Mouse (Mus musculus) kidney, postnatal 25 days (tissue): ENCODE measurements at regions not wholly inside any gene's neighbourhood (a gene's known extent, or its start where the extent isn't known, plus 50 kb on each side); places are given as distances from the start of the nearest gene placed in this dataset.
A peak's percentile ranks its signal among the peaks of the same experiment; 100 is the strongest.
"Not testable (repeated sequence)": the region's sequence is repeated elsewhere in the genome, so short reads cannot be mapped to it uniquely, and the experiment has no call there.

Source experiments
- DNase-seq, 2 experiments: peaks; one replicate each; pipeline ENCODE4 v3.0.0; 2021; ENCODE audit warnings: mixed read lengths in 2 of 2

DNA sequence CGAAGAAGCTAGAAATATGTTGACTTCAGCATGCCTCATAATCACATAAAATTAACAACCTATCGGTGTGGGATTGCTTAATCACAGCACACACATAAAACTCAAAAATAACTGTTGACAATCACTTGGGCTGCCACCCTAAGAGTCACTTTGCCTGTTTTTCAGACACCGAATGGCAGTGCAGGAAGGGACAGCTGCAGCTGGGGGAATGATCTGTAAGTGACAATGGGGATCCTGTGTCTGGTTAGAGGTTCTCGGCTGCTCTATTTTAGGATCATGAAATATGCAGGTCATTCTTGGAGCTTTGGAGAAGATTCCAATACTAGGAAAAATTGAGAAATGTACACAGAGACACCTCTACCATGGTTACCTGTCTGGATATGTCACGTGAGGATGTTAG, 54.4 kb upstream of the Tcf12 start:
- DNase-seq, result no peak

GRCm38 (mm10) chr9:72166611-72167010, 54.9 kb upstream of the Tcf12 start:
- DNase-seq, result no peak

- no peak for DNase-seq
These were observed 57.6 kb upstream of the Tcf12 start for GRCm38 (mm10) chr9:72169231-72169630.

DNA sequence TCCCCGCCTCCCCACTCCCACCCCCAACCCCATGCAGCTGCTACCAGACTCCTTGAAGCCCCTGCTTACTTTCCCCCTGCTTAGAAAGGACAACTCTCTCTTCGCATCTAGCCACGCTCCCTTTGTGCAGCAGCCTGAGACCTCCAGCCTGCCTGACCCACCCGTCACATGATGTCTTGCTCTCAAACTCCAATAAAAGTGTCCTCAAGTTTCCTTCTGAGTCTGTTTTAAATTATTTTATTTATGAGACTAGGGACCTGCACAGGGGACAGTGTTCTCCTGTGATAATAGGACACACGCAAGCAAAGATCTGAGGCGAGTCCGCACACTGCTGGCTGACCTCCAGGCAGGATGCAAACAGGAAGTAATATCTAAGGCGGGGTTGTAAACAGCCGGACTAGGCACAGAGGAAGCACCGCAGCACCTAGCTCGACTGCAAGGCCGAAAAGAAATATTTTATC, 58.1 kb upstream of the Tcf12 start:
- peak; percentile 77 to 78 for DNase-seq

DNA sequence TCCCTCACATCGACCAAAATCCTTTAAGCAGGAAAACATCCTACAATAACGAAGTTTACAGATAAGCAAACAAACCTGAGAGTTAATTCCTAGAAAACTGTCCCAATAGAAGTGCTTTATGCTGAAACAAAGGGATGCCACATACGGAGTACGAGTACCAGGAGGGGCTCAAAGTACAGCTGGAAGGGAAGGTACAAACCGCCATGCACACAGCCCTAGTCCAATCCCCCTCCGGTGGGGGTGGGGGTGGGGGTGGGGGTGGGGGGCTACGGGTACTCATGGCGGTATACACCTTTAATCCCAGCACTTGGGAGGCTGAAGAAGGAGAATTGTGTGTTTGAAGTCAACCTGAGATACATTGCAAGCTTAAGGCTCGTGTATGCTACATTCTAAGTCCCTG, 58.6 kb upstream of the Tcf12 start:
- DNase-seq, result no peak

GRCm38 (mm10) chr9:72172331-72172730, 60.7 kb upstream of the Tcf12 start:
- DNase-seq, result no peak

DNA sequence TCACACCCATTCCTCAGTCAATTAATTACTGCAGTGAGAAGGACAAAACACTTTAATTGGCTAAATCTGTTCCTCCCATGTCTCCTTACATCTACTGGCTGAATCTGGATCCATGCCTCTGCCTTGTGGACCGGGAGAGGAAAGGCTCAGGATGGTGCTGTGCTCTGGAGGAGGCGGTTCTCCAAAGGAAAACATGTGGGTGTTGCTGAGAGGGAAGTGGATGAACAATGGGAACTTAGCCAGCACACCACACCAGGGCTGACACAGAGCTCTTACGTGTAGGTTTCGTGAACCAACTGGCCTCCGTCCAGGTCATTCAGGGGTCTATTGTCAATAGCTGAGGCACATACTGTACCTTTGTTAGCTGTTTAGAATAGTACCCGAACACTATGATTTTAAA, 69.3 kb upstream of the Tcf12 start:
- DNase-seq, result no peak

GRCm38 (mm10) chr9:72183336-72183735, 71.7 kb upstream of the Tcf12 start:
- no peak for DNase-seq

- no peak for DNase-seq
These were observed 72.3 kb upstream of the Tcf12 start for GRCm38 (mm10) chr9:72183925-72184324.

DNA sequence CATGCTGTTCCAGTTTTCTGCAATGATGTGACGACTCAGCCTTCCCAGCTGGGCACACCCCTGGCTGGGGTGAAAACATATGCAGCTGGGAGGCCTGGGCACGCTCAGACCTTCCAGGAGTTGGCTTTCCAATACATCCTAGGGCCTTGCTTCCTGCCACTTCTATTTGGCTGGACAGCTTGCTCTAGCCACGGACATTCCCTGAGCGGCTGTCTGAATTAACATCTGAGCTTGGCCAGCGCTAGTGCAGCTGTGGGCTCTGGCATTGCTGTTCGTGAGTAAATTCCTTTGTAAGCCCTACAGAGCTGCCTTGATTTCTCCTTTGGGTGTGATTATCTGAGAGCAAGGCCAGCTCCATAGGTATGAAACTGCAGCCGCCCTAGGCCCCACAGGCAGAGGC, 78.2 kb upstream of the Tcf12 start:
- DNase-seq, result no peak

- no peak for DNase-seq
These were observed 79.0 kb upstream of the Tcf12 start for GRCm38 (mm10) chr9:72190631-72191030.

GRCm38 (mm10) chr9:72191091-72191490, 79.4 kb upstream of the Tcf12 start:
- DNase-seq, result no peak

DNA sequence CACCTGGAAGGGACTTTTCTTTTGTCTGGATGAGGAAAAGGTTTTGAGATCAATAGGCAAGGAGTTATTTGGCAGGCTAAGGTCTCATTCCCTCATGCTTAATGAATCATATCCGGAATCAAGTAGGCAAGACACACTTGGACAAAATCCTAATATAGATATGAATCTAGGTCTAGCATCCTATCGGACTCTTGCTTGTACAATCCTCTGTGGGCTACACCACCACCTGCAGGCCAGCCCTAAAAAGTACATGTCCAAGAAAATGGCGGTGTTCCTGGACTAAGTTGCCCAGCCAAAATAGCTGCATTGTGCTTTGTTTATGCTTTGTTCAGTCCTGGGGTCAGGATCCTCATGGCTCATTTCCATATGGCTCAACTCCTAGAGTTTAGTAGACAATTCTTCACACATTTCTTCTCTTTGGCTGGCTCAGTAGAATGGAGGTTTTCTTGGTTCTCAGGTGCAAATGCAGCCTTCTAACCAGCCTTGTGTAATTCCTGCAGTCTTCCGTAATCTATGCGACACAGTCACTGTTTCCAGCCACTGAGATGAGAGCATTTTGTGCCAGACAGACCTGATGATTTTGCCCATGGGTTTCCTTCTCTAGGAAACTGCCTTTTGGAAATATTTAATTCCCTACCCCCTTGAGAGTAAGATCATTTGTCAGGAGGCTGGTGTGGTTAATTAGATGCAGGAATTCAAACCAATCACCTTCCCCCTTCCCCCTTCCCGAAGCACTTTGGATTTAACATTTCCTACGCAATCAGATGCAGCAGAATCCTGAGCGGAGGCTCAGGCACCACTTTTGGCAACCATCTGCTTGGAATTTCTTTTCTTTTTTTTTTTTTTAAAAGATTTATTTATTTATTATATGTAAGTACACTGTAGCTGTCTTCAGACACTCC, 80.6 kb upstream of the Tcf12 start:
- peak; percentile 58 to 68 for DNase-seq

- not testable (repeated sequence) for DNase-seq
These were observed 81.3 kb upstream of the Tcf12 start for GRCm38 (mm10) chr9:72192953-72193337.

- peak in 1 of 2 experiments; percentile 19 for DNase-seq
These were observed 79.3 kb upstream of the Zfp280d start for GRCm38 (mm10) chr9:72195348-72195747.

- DNase-seq, result no peak
These were observed 77.9 kb upstream of the Zfp280d start for GRCm38 (mm10) chr9:72196626-72197330.

DNA sequence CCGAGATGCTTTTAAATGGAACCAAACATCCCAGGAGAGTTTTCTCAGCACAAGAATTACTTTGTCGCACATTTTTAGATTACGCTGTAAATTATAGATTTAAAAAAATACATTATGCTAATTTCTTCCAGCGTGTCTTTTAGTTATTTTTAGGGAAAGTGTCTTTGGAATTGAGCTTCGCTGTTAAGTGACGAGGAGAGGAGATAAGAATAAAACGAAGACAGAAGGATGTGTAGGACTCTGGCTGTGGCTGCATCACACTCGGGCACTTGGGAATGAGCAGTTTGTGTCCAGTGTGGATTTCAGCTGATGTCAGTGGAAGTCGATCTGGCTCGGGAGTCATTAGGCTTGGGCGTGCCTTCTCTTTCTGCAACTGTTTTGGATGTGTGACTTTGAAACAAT, 77.3 kb upstream of the Zfp280d start:
- no peak for DNase-seq

- no peak for DNase-seq
These were observed 75.7 kb upstream of the Zfp280d start for GRCm38 (mm10) chr9:72198976-72199375.

GRCm38 (mm10) chr9:72204357-72204905, 70.2 kb upstream of the Zfp280d start:
- no peak for DNase-seq

GRCm38 (mm10) chr9:72205815-72206214, 68.8 kb upstream of the Zfp280d start:
- DNase-seq, result no peak

DNA sequence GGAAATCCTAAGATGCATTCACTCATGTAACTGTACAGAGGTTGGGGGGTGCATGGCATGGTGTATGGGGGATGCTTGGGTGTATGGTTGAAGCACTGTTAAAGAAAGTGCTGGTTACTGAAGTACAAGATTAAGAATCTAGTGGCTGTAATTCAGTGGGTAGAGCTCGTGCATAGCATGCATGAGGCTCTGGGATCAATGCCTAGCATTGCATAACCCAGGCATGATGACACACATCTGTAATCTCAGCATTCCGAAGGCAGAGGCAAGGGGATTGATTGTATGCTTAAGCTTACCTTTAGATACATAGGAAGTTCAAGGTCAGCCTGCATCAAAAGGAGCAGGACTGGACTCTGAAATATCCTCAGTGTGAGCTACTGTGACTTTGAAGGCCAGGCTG, 67.7 kb upstream of the Zfp280d start:
- no peak for DNase-seq

GRCm38 (mm10) chr9:72208296-72208695, 66.4 kb upstream of the Zfp280d start:
- DNase-seq, result no peak

- peak in 1 of 2 experiments; percentile 9 for DNase-seq
These were observed 57.2 kb upstream of the Zfp280d start for GRCm38 (mm10) chr9:72217296-72218028.
